Mouse (Mus musculus): Measurements from ENCODE around the gene Hoxb4. TPM values are rescaled to one million over a fixed set of nuclear protein-coding genes. Genes with fewer than 3 reads are reported as not detected.
A peak's percentile ranks its signal among the peaks of the same experiment; 100 is the strongest.

Gene Hoxb4
- polyA plus RNA-seq, 1 experiment from 2014 or later, result not detected

DNA sequence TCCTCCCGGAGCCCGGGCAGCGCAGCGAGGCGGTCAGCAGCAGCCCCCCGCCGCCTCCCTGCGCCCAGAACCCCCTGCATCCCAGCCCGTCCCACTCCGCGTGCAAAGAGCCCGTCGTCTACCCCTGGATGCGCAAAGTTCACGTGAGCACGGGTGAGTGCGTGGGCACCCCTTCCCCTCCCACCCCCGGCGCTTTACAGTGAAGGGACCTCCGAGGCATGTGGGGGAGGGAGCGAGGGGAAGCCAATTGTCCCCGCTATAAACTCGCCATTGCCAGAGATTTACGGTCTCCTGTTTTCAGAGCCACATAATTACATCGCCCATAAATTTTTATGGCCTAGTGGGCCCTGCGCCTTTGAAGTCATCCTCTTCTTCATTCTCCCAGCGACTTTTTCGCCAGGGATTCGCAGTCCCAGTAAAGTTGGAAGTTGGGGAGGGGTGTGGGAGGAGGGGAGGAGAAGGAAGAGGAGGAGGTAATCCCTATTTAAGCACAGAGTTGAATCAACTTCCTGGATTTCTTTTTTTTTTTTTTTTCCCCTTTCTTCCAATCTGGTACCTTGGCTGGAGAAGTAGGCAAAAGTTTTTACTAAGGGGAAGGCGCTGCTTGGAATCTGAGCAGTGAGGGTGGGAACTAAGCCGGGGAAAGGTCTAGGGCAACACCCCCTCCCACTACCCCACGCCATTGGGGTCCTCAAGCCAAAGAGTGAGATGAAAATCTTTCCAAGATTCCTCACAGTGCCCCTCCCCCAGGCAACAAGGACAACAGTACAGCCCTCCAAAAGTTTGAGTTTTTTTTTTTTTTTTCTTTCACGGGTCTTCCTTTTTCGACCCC is 1.2 kb downstream of the Hoxb4 start:
- peaks cover 90% of the 10 kb centered on the region for H3K27me3 ChIP-seq (ENCODE audit: control insufficient read depth, insufficient read depth, low read depth, low read length)

DNA sequence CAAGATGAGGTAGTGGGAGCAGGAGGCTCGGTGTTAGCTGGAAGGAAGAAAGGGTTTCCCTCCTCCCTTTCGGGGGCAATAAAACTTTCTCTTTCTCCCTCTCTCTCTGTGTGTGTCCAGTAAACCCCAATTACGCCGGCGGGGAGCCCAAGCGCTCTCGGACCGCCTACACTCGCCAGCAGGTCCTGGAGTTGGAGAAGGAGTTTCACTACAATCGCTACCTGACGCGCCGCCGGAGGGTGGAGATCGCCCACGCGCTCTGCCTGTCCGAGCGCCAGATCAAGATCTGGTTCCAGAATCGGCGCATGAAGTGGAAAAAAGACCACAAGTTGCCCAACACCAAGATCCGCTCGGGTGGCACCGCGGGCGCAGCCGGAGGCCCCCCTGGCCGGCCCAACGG is 1.8 kb downstream of the Hoxb4 start:
- Histone ChIP-seq H3K9me3 (replicated peaks; ENCODE audit: control insufficient read depth, low read length, poor library complexity, severe bottlenecking) (no peaks in the 10 kb centered on the region), H3K9ac (ENCODE audit: low read depth, low read length) (no peak overlapping the region), H3K36me3 (ENCODE audit: control insufficient read depth, insufficient read depth, low read length) (no peaks in the 10 kb centered on the region), H3K4me1 (ENCODE audit: control insufficient read depth, insufficient read depth, low read length) (no peaks in the 10 kb centered on the region), H3K4me2 (ENCODE audit: low read length) (no peak overlapping the region), H3K27me3 (ENCODE audit: control insufficient read depth, insufficient read depth, low read depth, low read length) (peaks cover 93% of the 10 kb centered on the region), H3K27ac (ENCODE audit: low read length) (no peak overlapping the region), H3K4me3 (ENCODE audit: low read depth, low read length) (no peak overlapping the region)
- ATAC-seq, result no peak
- under 1% methylated on average over 29 of the region's 29 CpGs for WGBS

More for the DNA sequence above, 1.2 kb downstream of the Hoxb4 start:
- WGBS, result 2% methylated on average over 26 of the region's 34 CpGs
- no peaks in the 10 kb centered on the region for H3K9me3 ChIP-seq (replicated peaks; ENCODE audit: control insufficient read depth, low read length, poor library complexity, severe bottlenecking)
- peak overlapping the region; percentile 12; the same call in 1 of the 2 replicates for H3K4me2 ChIP-seq (ENCODE audit: low read length)
- no peak for ATAC-seq
- H3K4me1 ChIP-seq (ENCODE audit: control insufficient read depth, insufficient read depth, low read length), result no peaks in the 10 kb centered on the region
- H3K4me3 ChIP-seq (ENCODE audit: low read depth, low read length), result no peak overlapping the region
- H3K27ac ChIP-seq (ENCODE audit: low read length), result no peak overlapping the region
- no peak overlapping the region for H3K9ac ChIP-seq (ENCODE audit: low read depth, low read length)
- H3K36me3 ChIP-seq (ENCODE audit: control insufficient read depth, insufficient read depth, low read length), result no peaks in the 10 kb centered on the region

DNA sequence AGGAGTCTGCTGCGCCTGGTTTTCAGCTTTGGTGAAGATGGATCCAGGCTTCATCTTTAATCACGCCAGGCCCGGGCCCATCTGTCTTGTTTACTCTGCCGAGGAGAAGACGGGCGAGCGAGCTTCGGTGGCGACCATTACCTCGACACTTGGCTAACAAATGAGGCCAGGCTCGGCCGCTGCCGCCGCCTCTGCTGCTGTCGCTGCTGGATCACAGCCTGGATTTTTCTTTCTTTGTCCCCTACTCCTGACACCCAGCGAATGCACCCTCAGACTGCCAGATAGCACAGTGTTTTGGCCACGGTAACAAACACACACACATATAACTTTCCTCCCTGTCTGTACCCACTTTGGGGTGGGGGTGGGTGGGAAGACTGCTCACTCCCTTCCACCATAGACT is 2.6 kb downstream of the Hoxb4 start:
- H3K9me3 ChIP-seq (replicated peaks; ENCODE audit: control insufficient read depth, low read length, poor library complexity, severe bottlenecking), result no peaks in the 10 kb centered on the region
- no peaks in the 10 kb centered on the region for H3K4me1 ChIP-seq (ENCODE audit: control insufficient read depth, insufficient read depth, low read length)
- no peaks in the 10 kb centered on the region for H3K36me3 ChIP-seq (ENCODE audit: control insufficient read depth, insufficient read depth, low read length)
- ATAC-seq, result no peak
- under 1% methylated on average over 17 of the region's 17 CpGs for WGBS
- no peak overlapping the region for H3K4me3 ChIP-seq (ENCODE audit: low read depth, low read length)
- no peak overlapping the region for H3K4me2 ChIP-seq (ENCODE audit: low read length)
- no peak overlapping the region for H3K9ac ChIP-seq (ENCODE audit: low read depth, low read length)
- H3K27ac ChIP-seq (ENCODE audit: low read length), result no peak overlapping the region
- H3K27me3 ChIP-seq (ENCODE audit: control insufficient read depth, insufficient read depth, low read depth, low read length), result peaks cover 92% of the 10 kb centered on the region

DNA sequence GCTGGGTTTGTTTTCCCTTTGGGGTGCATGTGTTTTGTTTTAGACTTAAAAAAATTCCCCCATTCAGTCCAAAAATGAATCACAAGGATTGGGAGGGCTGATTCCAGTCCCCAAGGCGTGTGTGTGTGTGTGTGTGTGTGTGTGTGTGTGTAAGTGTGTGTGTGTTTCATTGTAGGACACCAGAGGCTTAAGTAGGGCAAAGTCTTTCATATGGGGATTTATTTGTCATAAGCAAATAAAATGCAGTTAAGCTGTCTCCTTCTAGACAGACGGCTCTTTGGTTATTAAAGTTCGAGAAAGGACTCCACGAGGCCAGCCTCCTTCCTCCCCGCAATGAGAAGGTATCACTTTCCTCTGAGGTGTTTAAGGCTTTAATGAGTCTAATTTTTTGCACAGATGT is 3.8 kb downstream of the Hoxb4 start:
- H3K4me2 ChIP-seq (ENCODE audit: low read length), result no peak overlapping the region
- no peak overlapping the region for H3K27ac ChIP-seq (ENCODE audit: low read length)
- H3K27me3 ChIP-seq (ENCODE audit: control insufficient read depth, insufficient read depth, low read depth, low read length), result peaks cover 91% of the 10 kb centered on the region
- no peaks in the 10 kb centered on the region for H3K4me1 ChIP-seq (ENCODE audit: control insufficient read depth, insufficient read depth, low read length)
- no peak for ATAC-seq
- WGBS, result 4% methylated on average over 5 of the region's 5 CpGs
- H3K36me3 ChIP-seq (ENCODE audit: control insufficient read depth, insufficient read depth, low read length), result no peaks in the 10 kb centered on the region
- no peaks in the 10 kb centered on the region for H3K9me3 ChIP-seq (replicated peaks; ENCODE audit: control insufficient read depth, low read length, poor library complexity, severe bottlenecking)
- H3K9ac ChIP-seq (ENCODE audit: low read depth, low read length), result no peak overlapping the region
- no peak overlapping the region for H3K4me3 ChIP-seq (ENCODE audit: low read depth, low read length)

DNA sequence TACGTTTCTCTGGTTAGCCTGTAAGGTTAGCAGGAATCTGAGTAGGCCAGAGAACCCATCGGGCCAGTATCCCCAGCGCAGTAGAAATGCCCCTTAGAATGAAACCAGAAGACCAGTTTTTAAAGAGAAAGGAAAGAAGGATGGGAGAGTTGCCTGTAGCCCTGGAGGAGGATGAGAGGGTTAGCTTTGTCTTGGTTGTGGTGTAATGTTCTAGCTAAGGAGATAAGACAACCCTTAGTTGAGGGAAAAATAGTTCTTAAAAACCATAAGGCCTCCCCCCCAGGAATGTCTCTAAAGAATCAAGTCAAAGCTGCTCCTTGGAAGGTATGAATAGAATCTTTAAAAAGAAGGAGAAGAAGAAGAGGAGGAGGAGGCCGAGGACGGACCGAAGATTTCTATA is 4.7 kb downstream of the Hoxb4 start:
- H3K9ac ChIP-seq (ENCODE audit: low read depth, low read length), result no peak overlapping the region
- H3K27me3 ChIP-seq (ENCODE audit: control insufficient read depth, insufficient read depth, low read depth, low read length), result peaks cover 93% of the 10 kb centered on the region
- H3K27ac ChIP-seq (ENCODE audit: low read length), result no peak overlapping the region
- no peaks in the 10 kb centered on the region for H3K36me3 ChIP-seq (ENCODE audit: control insufficient read depth, insufficient read depth, low read length)
- no peak overlapping the region for H3K4me3 ChIP-seq (ENCODE audit: low read depth, low read length)
- no peak for ATAC-seq
- no peak overlapping the region for H3K4me2 ChIP-seq (ENCODE audit: low read length)
- WGBS, result 2% methylated on average over 6 of the region's 6 CpGs
- no peaks in the 10 kb centered on the region for H3K9me3 ChIP-seq (replicated peaks; ENCODE audit: control insufficient read depth, low read length, poor library complexity, severe bottlenecking)
- no peaks in the 10 kb centered on the region for H3K4me1 ChIP-seq (ENCODE audit: control insufficient read depth, insufficient read depth, low read length)

DNA sequence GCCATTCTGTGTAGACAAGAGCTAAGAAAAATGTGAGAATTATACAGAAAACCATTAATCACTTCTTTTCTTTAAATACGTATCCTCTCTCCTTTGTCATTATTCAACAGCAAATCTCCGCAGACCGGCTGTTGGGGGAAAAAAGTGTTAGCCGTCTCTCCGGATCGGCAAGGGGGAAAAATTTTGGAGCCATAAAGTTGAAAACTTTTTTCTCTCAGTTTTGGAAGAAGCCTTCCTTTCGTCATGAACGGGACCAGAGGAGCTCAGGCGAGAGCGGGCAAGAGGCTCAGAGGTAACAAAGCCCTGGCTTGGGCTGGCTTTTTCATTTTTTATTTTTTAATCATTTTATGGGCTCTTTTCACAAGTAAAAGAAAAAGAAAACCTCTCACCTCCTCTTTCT is 5.1 kb downstream of the Hoxb4 start, which contains the start of gene Hoxb3:
TSS of gene Hoxb3 (plus strand) at position 173 of the 400 bp plus-strand sequence.
- no peaks in the 10 kb centered on the region for H3K9me3 ChIP-seq (replicated peaks; ENCODE audit: control insufficient read depth, low read length, poor library complexity, severe bottlenecking)
- H3K4me3 ChIP-seq (ENCODE audit: low read depth, low read length), result no peak within 1 kb of the TSS
- peaks cover 93% of the 10 kb centered on the region for H3K27me3 ChIP-seq (ENCODE audit: control insufficient read depth, insufficient read depth, low read depth, low read length)
- no peaks in the 10 kb centered on the region for H3K36me3 ChIP-seq (ENCODE audit: control insufficient read depth, insufficient read depth, low read length)
- under 1% methylated on average over 10 of the region's 10 CpGs for WGBS
- no peak for ATAC-seq
- H3K4me2 ChIP-seq (ENCODE audit: low read length), result no peak within 1 kb of the TSS
- H3K4me1 ChIP-seq (ENCODE audit: control insufficient read depth, insufficient read depth, low read length), result no peaks in the 10 kb centered on the region
- no peak within 1 kb of the TSS for H3K9ac ChIP-seq (ENCODE audit: low read depth, low read length)
- H3K27ac ChIP-seq (ENCODE audit: low read length), result no peak within 1 kb of the TSS

DNA sequence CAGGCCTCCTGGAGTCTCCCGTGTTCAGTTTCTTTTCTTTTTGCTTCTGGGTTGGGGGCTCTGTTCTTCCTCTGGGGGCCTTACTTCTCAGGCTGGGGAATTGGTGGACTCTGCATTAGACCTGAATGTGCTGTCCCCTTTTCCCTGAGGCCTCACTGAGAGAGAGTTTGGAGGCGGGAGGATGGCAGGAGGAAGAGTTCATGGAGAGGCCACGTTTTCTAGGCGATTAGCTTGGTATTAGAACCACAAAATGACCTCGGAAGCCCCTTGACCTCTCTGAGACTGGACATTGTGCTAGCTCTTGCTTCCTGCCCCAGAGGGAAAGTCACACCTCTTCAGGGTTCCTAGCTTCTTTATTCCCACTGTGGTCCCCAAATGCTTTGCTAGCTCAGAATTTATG is 6.1 kb downstream of the Hoxb4 start:
- H3K4me2 ChIP-seq (ENCODE audit: low read length), result no peak overlapping the region
- H3K4me1 ChIP-seq (ENCODE audit: control insufficient read depth, insufficient read depth, low read length), result no peaks in the 10 kb centered on the region

DNA sequence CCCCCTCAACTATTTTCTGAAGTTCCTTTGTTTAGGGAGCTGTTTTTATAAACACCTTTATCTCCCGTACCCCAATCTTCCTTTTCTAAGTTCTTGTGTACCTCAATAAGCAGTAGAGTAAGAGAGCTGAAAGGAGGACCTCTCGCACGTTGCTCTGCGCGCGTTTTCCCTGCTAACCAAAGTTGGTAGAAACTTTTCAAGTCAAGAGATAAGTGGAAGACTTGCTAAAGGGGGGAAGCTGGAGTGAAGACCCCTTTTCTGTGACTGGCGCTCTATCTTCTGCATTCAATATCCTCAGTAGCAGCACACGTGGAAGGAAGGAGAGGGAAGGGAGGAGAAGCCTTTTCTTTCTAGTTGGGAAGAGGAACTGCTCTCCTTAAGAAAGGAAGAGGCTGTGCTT is 6.9 kb downstream of the Hoxb4 start:
- WGBS, result 3% methylated on average over 8 of the region's 8 CpGs
- no peaks in the 10 kb centered on the region for H3K4me1 ChIP-seq (ENCODE audit: control insufficient read depth, insufficient read depth, low read length)
- no peak overlapping the region for H3K4me2 ChIP-seq (ENCODE audit: low read length)
- H3K27me3 ChIP-seq (ENCODE audit: control insufficient read depth, insufficient read depth, low read depth, low read length), result peaks cover 94% of the 10 kb centered on the region
- ATAC-seq, result no peak
- no peak overlapping the region for H3K9ac ChIP-seq (ENCODE audit: low read depth, low read length)
- H3K4me3 ChIP-seq (ENCODE audit: low read depth, low read length), result no peak overlapping the region
- no peak overlapping the region for H3K27ac ChIP-seq (ENCODE audit: low read length)
- no peaks in the 10 kb centered on the region for H3K9me3 ChIP-seq (replicated peaks; ENCODE audit: control insufficient read depth, low read length, poor library complexity, severe bottlenecking)
- no peaks in the 10 kb centered on the region for H3K36me3 ChIP-seq (ENCODE audit: control insufficient read depth, insufficient read depth, low read length)

More for the DNA sequence above, 6.1 kb downstream of the Hoxb4 start:
- no peak for ATAC-seq
- H3K4me3 ChIP-seq (ENCODE audit: low read depth, low read length), result no peak overlapping the region
- 0% methylated on average over 5 of the region's 5 CpGs for WGBS
- H3K36me3 ChIP-seq (ENCODE audit: control insufficient read depth, insufficient read depth, low read length), result no peaks in the 10 kb centered on the region
- H3K9me3 ChIP-seq (replicated peaks; ENCODE audit: control insufficient read depth, low read length, poor library complexity, severe bottlenecking), result no peaks in the 10 kb centered on the region
- H3K9ac ChIP-seq (ENCODE audit: low read depth, low read length), result no peak overlapping the region
- H3K27ac ChIP-seq (ENCODE audit: low read length), result no peak overlapping the region
- peaks cover 94% of the 10 kb centered on the region for H3K27me3 ChIP-seq (ENCODE audit: control insufficient read depth, insufficient read depth, low read depth, low read length)

DNA sequence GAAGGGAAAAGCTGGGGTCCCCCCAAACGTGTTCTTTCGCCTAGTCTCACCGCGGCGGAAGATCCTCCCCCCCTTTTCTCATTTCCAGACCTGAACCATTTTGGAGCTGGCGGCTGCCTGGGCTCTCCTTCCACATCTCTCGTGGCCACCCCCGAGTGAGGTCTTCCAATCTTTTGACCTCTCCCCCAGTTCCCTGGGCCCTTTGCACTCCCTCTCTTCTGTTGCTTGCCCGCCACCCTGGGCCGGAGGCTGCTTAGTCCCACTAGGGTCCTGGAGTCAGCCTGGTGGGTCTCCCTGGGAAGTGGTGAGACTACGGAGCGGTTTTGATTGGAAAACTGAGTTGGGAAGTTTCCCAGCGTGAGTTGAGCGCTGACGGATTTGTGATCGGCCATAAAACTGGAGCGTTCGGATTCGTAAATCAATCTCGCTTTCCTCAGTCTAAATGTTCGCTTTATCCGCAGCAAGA is 7.7 kb downstream of the Hoxb4 start:
- Histone ChIP-seq H3K4me2 (ENCODE audit: low read length) (no peak overlapping the region), H3K9ac (ENCODE audit: low read depth, low read length) (no peak overlapping the region), H3K4me3 (ENCODE audit: low read depth, low read length) (no peak overlapping the region), H3K27ac (ENCODE audit: low read length) (no peak overlapping the region), H3K9me3 (replicated peaks; ENCODE audit: control insufficient read depth, low read length, poor library complexity, severe bottlenecking) (no peaks in the 10 kb centered on the region), H3K4me1 (ENCODE audit: control insufficient read depth, insufficient read depth, low read length) (no peaks in the 10 kb centered on the region), H3K36me3 (ENCODE audit: control insufficient read depth, insufficient read depth, low read length) (no peaks in the 10 kb centered on the region), H3K27me3 (ENCODE audit: control insufficient read depth, insufficient read depth, low read depth, low read length) (peaks cover 94% of the 10 kb centered on the region)
- WGBS, result 1% methylated on average over 22 of the region's 22 CpGs
- no peak for ATAC-seq

All from midbrain, embryonic 16.5 days (tissue).